Comparison of ENCODE assay signal across 8 mouse cellular contexts in genomic region chr9:40381416-40382411, GRCm38 (mm10).
DNase-seq lines count a peak whose midpoint lies in the region; ATAC-seq lines count a peak whose summit lies in the region.

No protein-coding gene starts in this region.

- peak; percentile 85 for ATAC-seq in forebrain, embryonic 14.5 days
- 0 out of 2 replicates have a peak, but pooled peaks have one; percentile 23 for ATAC-seq in megakaryocyte progenitor cell, adult 5-6 weeks (replicated peaks; ENCODE audit: poor library complexity)
- ATAC-seq in inflammation-experienced regulatory T-cells, adult 6 months = no peak

- no peak overlapping the region for H3K4me3 ChIP-seq in brown adipose tissue, adult 24 weeks (ENCODE audit: insufficient read depth, low read depth, low read length)
- H3K4me3 ChIP-seq in forebrain, embryonic 14.5 days (ENCODE audit: low read depth, low read length) = no peak overlapping the region

- H3K4me1 ChIP-seq in brown adipose tissue, adult 24 weeks (ENCODE audit: control insufficient read depth, insufficient read depth, insufficient read length, low read length) = peaks cover 4% of the 10 kb centered on the region; the same call in 1 of the 2 replicates
- peaks cover 4% of the 10 kb centered on the region; the same call in 1 of the 2 replicates for H3K4me1 ChIP-seq in forebrain, embryonic 14.5 days (ENCODE audit: control insufficient read depth, insufficient read depth, low read length)

- H3K27ac ChIP-seq in brown adipose tissue, adult 24 weeks (replicated peaks; ENCODE audit: low read depth, low read length) = peak overlapping the region; percentile 46
- peak overlapping the region; percentile 28; the same call in 1 of the 2 replicates for H3K27ac ChIP-seq in forebrain, embryonic 14.5 days (ENCODE audit: low read depth, low read length)

- 19% methylated on average over 15 of the region's 15 CpGs for WGBS in forebrain, embryonic 14.5 days

- no peak overlapping the region for H3K4me2 ChIP-seq in forebrain, embryonic 14.5 days (ENCODE audit: low read length)

- DNase-seq in kidney, adult 11 months = peak; percentile 33
- DNase-seq in kidney, postnatal 14 days = no peak
- peak; percentile 51 for DNase-seq in forebrain, embryonic 14.5 days (ENCODE audit: low spot score)
- peak; percentile 32 for DNase-seq in kidney, postnatal 10 days
- DNase-seq in right cerebral cortex, postnatal 4 days = peak; percentile 43

- no peaks in the 10 kb centered on the region for H3K36me3 ChIP-seq in forebrain, embryonic 14.5 days (ENCODE audit: control insufficient read depth, insufficient read depth, low read length)

- no peaks in the 10 kb centered on the region for H3K9me3 ChIP-seq in forebrain, embryonic 14.5 days (replicated peaks; ENCODE audit: control insufficient read depth, low read length)

- H3K9ac ChIP-seq in forebrain, embryonic 14.5 days (ENCODE audit: low read length) = 0 out of 2 replicates have a peak overlapping the region, but pooled peaks have one; percentile 37

- no peaks in the 10 kb centered on the region for H3K27me3 ChIP-seq in forebrain, embryonic 14.5 days (replicated peaks; ENCODE audit: control insufficient read depth, insufficient read depth, low read length)
